ENCODE assay signal across 8 mouse cellular contexts in the genomic region with DNA sequence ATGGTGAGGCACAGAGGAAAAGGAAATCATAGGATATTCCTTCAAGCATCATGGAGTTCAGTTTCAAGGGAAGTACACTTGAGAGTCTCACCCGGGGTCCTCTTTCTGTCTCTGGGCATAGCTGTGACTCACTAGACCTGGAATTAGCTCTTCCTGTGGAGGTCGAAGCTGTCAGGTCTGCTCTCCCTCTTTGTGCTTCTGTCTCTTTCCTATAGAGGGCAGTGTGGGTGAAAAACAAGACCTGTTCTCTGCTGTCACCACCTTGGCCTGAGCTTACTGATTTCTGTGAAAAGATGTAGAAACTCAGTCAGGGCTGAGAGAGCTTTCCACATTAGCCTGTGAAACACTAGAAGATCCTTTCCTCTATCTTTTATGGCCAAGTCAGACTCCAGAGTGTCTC. TPM values are rescaled to one million over a fixed set of nuclear protein-coding genes. Genes with fewer than 3 reads are reported as not detected.
A peak's percentile ranks its signal among the peaks of the same experiment; 100 is the strongest.
DNase-seq lines count a peak whose midpoint lies in the region; ATAC-seq and TF ChIP-seq lines count a peak whose summit lies in the region.
"Had no signal": no experiment of that assay in that cellular context is flagged by ENCODE, and none has a peak within 500 bp of the region (broad histone marks: within the 10 kb centered on the region; RNA-seq: fewer than 3 reads in every experiment).

No protein-coding gene starts in this region.

- DNase-seq in limb, embryonic 10.5 days (ENCODE audit: low spot score): no peak
- peak; percentile 48 for DNase-seq in NIH3T3 (ENCODE audit: low read depth)
- peak; percentile 48 for DNase-seq in embryo, embryonic 10.5 days (ENCODE audit: low spot score)
- DNase-seq in kidney, postnatal 0 days (ENCODE audit: low spot score): peak; percentile 72

- no peak overlapping the region for H3K4me2 ChIP-seq in limb, embryonic 12.5 days
- no peak overlapping the region for H3K4me2 ChIP-seq in kidney, postnatal 0 days (ENCODE audit: low read length)
- H3K4me2 ChIP-seq in stomach, embryonic 16.5 days (ENCODE audit: low read depth, low read length): no peak overlapping the region
- H3K4me2 ChIP-seq in forebrain, embryonic 16.5 days (ENCODE audit: low read length): no peak overlapping the region

- H3K27ac ChIP-seq in limb, embryonic 12.5 days: peak overlapping the region; percentile 57
- no peak overlapping the region for H3K27ac ChIP-seq in limb, embryonic 10.5 days
- peak overlapping the region; percentile 74 for H3K27ac ChIP-seq in kidney, postnatal 0 days
- peak overlapping the region; percentile 5; the same call in 1 of the 2 replicates for H3K27ac ChIP-seq in stomach, embryonic 16.5 days (ENCODE audit: low read length)
- no peak overlapping the region for H3K27ac ChIP-seq in forebrain, embryonic 16.5 days (ENCODE audit: low read length)

- H3K9me3 ChIP-seq in limb, embryonic 12.5 days: no peaks in the 10 kb centered on the region
- H3K9me3 ChIP-seq in limb, embryonic 10.5 days (replicated peaks): no peaks in the 10 kb centered on the region
- no peaks in the 10 kb centered on the region for H3K9me3 ChIP-seq in kidney, postnatal 0 days (replicated peaks; ENCODE audit: low read length)
- no peaks in the 10 kb centered on the region for H3K9me3 ChIP-seq in stomach, embryonic 16.5 days (replicated peaks; ENCODE audit: control insufficient read depth, low read length)
- no peaks in the 10 kb centered on the region for H3K9me3 ChIP-seq in forebrain, embryonic 16.5 days (ENCODE audit: control insufficient read depth, low read length)
- H3K9me3 ChIP-seq: megakaryocyte, embryonic 14.5 days had no signal

- no peak overlapping the region for H3K9ac ChIP-seq in limb, embryonic 12.5 days (replicated peaks)
- H3K9ac ChIP-seq in kidney, postnatal 0 days (ENCODE audit: low read depth, low read length): no peak overlapping the region
- H3K9ac ChIP-seq in stomach, embryonic 16.5 days (ENCODE audit: low read length): no peak overlapping the region
- no peak overlapping the region for H3K9ac ChIP-seq in forebrain, embryonic 16.5 days (replicated peaks; ENCODE audit: low read depth, low read length)

- H3K27me3 ChIP-seq in limb, embryonic 12.5 days: no peaks in the 10 kb centered on the region
- no peaks in the 10 kb centered on the region for H3K27me3 ChIP-seq in limb, embryonic 10.5 days (ENCODE audit: low read depth, poor library complexity, severe bottlenecking)
- no peaks in the 10 kb centered on the region for H3K27me3 ChIP-seq in kidney, postnatal 0 days (ENCODE audit: insufficient read depth, low read length)
- no peaks in the 10 kb centered on the region for H3K27me3 ChIP-seq in stomach, embryonic 16.5 days (ENCODE audit: control insufficient read depth, insufficient read depth, low read length)
- no peaks in the 10 kb centered on the region for H3K27me3 ChIP-seq in forebrain, embryonic 16.5 days (replicated peaks; ENCODE audit: control insufficient read depth, insufficient read depth, low read length)
- H3K27me3 ChIP-seq: megakaryocyte, embryonic 14.5 days had no signal

- WGBS in limb, embryonic 12.5 days: 43% methylated on average over 2 of the region's 2 CpGs
- WGBS in limb, embryonic 10.5 days: 49% methylated on average over 2 of the region's 2 CpGs
- 37% methylated on average over 2 of the region's 2 CpGs for WGBS in kidney, postnatal 0 days
- 48% methylated on average over 2 of the region's 2 CpGs for WGBS in stomach, embryonic 16.5 days
- 44% methylated on average over 2 of the region's 2 CpGs for WGBS in forebrain, embryonic 16.5 days

- peaks cover 5% of the 10 kb centered on the region; the same call in 1 of the 2 replicates for H3K36me3 ChIP-seq in limb, embryonic 12.5 days
- H3K36me3 ChIP-seq in limb, embryonic 10.5 days: 0 out of 2 replicates have a peak, but pooled peaks cover 7% of the 10 kb centered on the region
- 0 out of 2 replicates have a peak, but pooled peaks cover 3% of the 10 kb centered on the region for H3K36me3 ChIP-seq in kidney, postnatal 0 days (ENCODE audit: insufficient read depth, low read length)
- no peaks in the 10 kb centered on the region for H3K36me3 ChIP-seq in stomach, embryonic 16.5 days (ENCODE audit: control insufficient read depth, insufficient read depth, low read length)
- H3K36me3 ChIP-seq in forebrain, embryonic 16.5 days (ENCODE audit: control insufficient read depth, insufficient read depth): no peaks in the 10 kb centered on the region

- peak; percentile 70 for TF ChIP-seq CTCF in kidney, postnatal 0 days (IDR thresholded peaks at IDR 0.05; ENCODE audit: low read depth)

- H3K4me1 ChIP-seq in limb, embryonic 12.5 days (replicated peaks): 0 out of 2 replicates have a peak, but pooled peaks cover 7% of the 10 kb centered on the region
- peaks cover 11% of the 10 kb centered on the region for H3K4me1 ChIP-seq in limb, embryonic 10.5 days
- H3K4me1 ChIP-seq in kidney, postnatal 0 days (replicated peaks; ENCODE audit: insufficient read depth, low read length): no peaks in the 10 kb centered on the region
- no peaks in the 10 kb centered on the region; the same call in 1 of the 2 replicates for H3K4me1 ChIP-seq in stomach, embryonic 16.5 days (ENCODE audit: control insufficient read depth, insufficient read depth, low read length)
- peaks cover 10% of the 10 kb centered on the region for H3K4me1 ChIP-seq in forebrain, embryonic 16.5 days (replicated peaks; ENCODE audit: control insufficient read depth, insufficient read depth, low read length)

- ATAC-seq in limb, embryonic 12.5 days (ENCODE audit: insufficient number of reproducible peaks, insufficient read depth, low FRiP score, low TSS enrichment, low read depth): no peak
- no peak for ATAC-seq in kidney, postnatal 0 days (replicated peaks; ENCODE audit: low FRiP score, low read depth)
- no peak for ATAC-seq in stomach, embryonic 16.5 days (ENCODE audit: insufficient read depth, low FRiP score)
- ATAC-seq in forebrain, embryonic 16.5 days: no peak

- H3K4me3 ChIP-seq in limb, embryonic 12.5 days (replicated peaks): no peak overlapping the region
- H3K4me3 ChIP-seq in limb, embryonic 10.5 days: no peak overlapping the region
- H3K4me3 ChIP-seq in kidney, postnatal 0 days (replicated peaks; ENCODE audit: low read depth, low read length): no peak overlapping the region
- H3K4me3 ChIP-seq in stomach, embryonic 16.5 days (replicated peaks; ENCODE audit: low read length): no peak overlapping the region
- H3K4me3 ChIP-seq in forebrain, embryonic 16.5 days (replicated peaks; ENCODE audit: low read length): no peak overlapping the region
- H3K4me3 ChIP-seq: megakaryocyte, embryonic 14.5 days had no signal

RNA-seq across cellular contexts. Expression of gene Apoa1, which starts 43.2 kb away (rescaled TPM):
- 2.5 and 3.2 TPM in 2 replicates for polyA plus RNA-seq in limb, embryonic 12.5 days (2016; fragmentation: Nextera tagmentation; extraction: Ambion mirVana)
- 1.3 and 1.7 TPM in 2 replicates for polyA plus RNA-seq in limb, embryonic 10.5 days (2016; fragmentation: Nextera tagmentation; extraction: Ambion mirVana)
- 5.5 and 6.7 TPM in 2 replicates for polyA plus RNA-seq in kidney, postnatal 0 days (2015; fragmentation: Nextera tagmentation; extraction: Ambion mirVana)
- 510 and 643 TPM in 2 replicates for polyA plus RNA-seq in stomach, embryonic 16.5 days (2015; fragmentation: Nextera tagmentation; extraction: Ambion mirVana)
- 1.4 and 1.5 TPM in 2 replicates for polyA plus RNA-seq in forebrain, embryonic 16.5 days (2015; fragmentation: Nextera tagmentation; extraction: Ambion mirVana)

RNA-seq across cellular contexts. Expression of gene Apoc3, which starts 50.2 kb away (rescaled TPM):
- not detected in 2 replicates for polyA plus RNA-seq in limb, embryonic 12.5 days (2016; fragmentation: Nextera tagmentation; extraction: Ambion mirVana)
- polyA plus RNA-seq in limb, embryonic 10.5 days (2016; fragmentation: Nextera tagmentation; extraction: Ambion mirVana): not detected in 2 replicates
- polyA plus RNA-seq in kidney, postnatal 0 days (2015; fragmentation: Nextera tagmentation; extraction: Ambion mirVana): 0.87 and 2.3 TPM in 2 replicates
- 64.3 and 64.4 TPM in 2 replicates for polyA plus RNA-seq in stomach, embryonic 16.5 days (2015; fragmentation: Nextera tagmentation; extraction: Ambion mirVana)
- not detected in 2 replicates for polyA plus RNA-seq in forebrain, embryonic 16.5 days (2015; fragmentation: Nextera tagmentation; extraction: Ambion mirVana)

RNA-seq across cellular contexts. Expression of gene Apoa4, which starts 55.3 kb away (rescaled TPM):
- not detected in 2 replicates for polyA plus RNA-seq in limb, embryonic 12.5 days (2016; fragmentation: Nextera tagmentation; extraction: Ambion mirVana)
- 0.13 TPM in 1 of 2 replicates, not detected in the other for polyA plus RNA-seq in limb, embryonic 10.5 days (2016; fragmentation: Nextera tagmentation; extraction: Ambion mirVana)
- 0.99 and 1.9 TPM in 2 replicates for polyA plus RNA-seq in kidney, postnatal 0 days (2015; fragmentation: Nextera tagmentation; extraction: Ambion mirVana)
- 196 and 228 TPM in 2 replicates for polyA plus RNA-seq in stomach, embryonic 16.5 days (2015; fragmentation: Nextera tagmentation; extraction: Ambion mirVana)
- polyA plus RNA-seq in forebrain, embryonic 16.5 days (2015; fragmentation: Nextera tagmentation; extraction: Ambion mirVana): not detected in 2 replicates

Comparison
In these comparisons a context has a peak if more than half of its experiments do, and no peak if none do; other contexts are left out.
1. H3K27ac ChIP-seq: peak in limb, embryonic 12.5 days (single experiment), kidney, postnatal 0 days (single experiment) and stomach, embryonic 16.5 days (single experiment); none in limb, embryonic 10.5 days (single experiment) and forebrain, embryonic 16.5 days (single experiment).
2. RNA of gene Apoa1, which starts 43.2 kb away (polyA plus RNA-seq): 510 to 643 TPM in stomach, embryonic 16.5 days; 5.5 to 6.7 TPM in kidney, postnatal 0 days, 2.5 to 3.2 TPM in limb, embryonic 12.5 days, 1.3 to 1.7 TPM in limb, embryonic 10.5 days and 1.4 to 1.5 TPM in forebrain, embryonic 16.5 days; every median in the first group is over 10 times any median in the second.
3. RNA of gene Apoc3, which starts 50.2 kb away (polyA plus RNA-seq): 64.3 to 64.4 TPM in stomach, embryonic 16.5 days; 0.87 to 2.3 TPM in kidney, postnatal 0 days, not detected in limb, embryonic 10.5 days, not detected in limb, embryonic 12.5 days and not detected in forebrain, embryonic 16.5 days; every median in the first group is over 10 times any median in the second.
4. RNA of gene Apoa4, which starts 55.3 kb away (polyA plus RNA-seq): 196 to 228 TPM in stomach, embryonic 16.5 days; 0.99 to 1.9 TPM in kidney, postnatal 0 days, not detected in limb, embryonic 12.5 days, 0.13 TPM in limb, embryonic 10.5 days and not detected in forebrain, embryonic 16.5 days; every median in the first group is over 10 times any median in the second.